Mouse (Mus musculus): ENCODE measurements at regions not wholly inside any gene's neighbourhood (a gene's known extent, or its start where the extent isn't known, plus 50 kb on each side); places are given as distances from the start of the nearest gene placed in this dataset.

- ATAC-seq (ENCODE audit: insufficient read depth), result no peak
- no peaks in the 10 kb centered on the region for H3K36me3 ChIP-seq (replicated peaks; ENCODE audit: control insufficient read depth, insufficient read depth, low read depth)
- TF ChIP-seq EP300 (IDR thresholded peaks at IDR 0.05; ENCODE audit: low read depth) (no peak), CTCF (IDR thresholded peaks at IDR 0.05; ENCODE audit: low read depth) (no peak)
- no peak overlapping the region for H3K27ac ChIP-seq
- H3K4me2 ChIP-seq (ENCODE audit: low read depth), result no peak overlapping the region
- 64% methylated on average over 6 of the region's 6 CpGs for WGBS (ENCODE audit: insufficient replicate concordance)
- H3K9me3 ChIP-seq (ENCODE audit: control insufficient read depth, low read length), result no peaks in the 10 kb centered on the region
- H3K4me3 ChIP-seq (ENCODE audit: insufficient read depth in 1 of 2, low read depth in 2 of 2, low read length in 2 of 2), result no peak overlapping the region
- H3K4me1 ChIP-seq (replicated peaks; ENCODE audit: control insufficient read depth in 2 of 2, insufficient read depth in 2 of 2, low read length in 1 of 2), result no peaks in the 10 kb centered on the region
- no peaks in the 10 kb centered on the region for H3K27me3 ChIP-seq (ENCODE audit: control insufficient read depth, insufficient read depth, low read length)
- no peak overlapping the region for H3K9ac ChIP-seq (replicated peaks)
- DNase-seq (ENCODE audit: low read depth in 3 of 3, low spot score in 3 of 3), result no peak
These were observed 65.6 kb downstream of the Tmem30b start for GRCm38 (mm10) chr12:73480610-73480971.

- Histone ChIP-seq H3K4me3 (ENCODE audit: insufficient read depth in 1 of 2, low read depth in 2 of 2, low read length in 2 of 2) (no peak overlapping the region), H3K27me3 (ENCODE audit: control insufficient read depth, insufficient read depth, low read length) (no peaks in the 10 kb centered on the region), H3K9ac (replicated peaks) (no peak overlapping the region), H3K36me3 (replicated peaks; ENCODE audit: control insufficient read depth, insufficient read depth, low read depth) (no peaks in the 10 kb centered on the region), H3K9me3 (ENCODE audit: control insufficient read depth, low read length) (no peaks in the 10 kb centered on the region), H3K4me1 (replicated peaks; ENCODE audit: control insufficient read depth in 2 of 2, insufficient read depth in 2 of 2, low read length in 1 of 2) (no peaks in the 10 kb centered on the region), H3K4me2 (ENCODE audit: low read depth) (no peak overlapping the region), H3K27ac (no peak overlapping the region)
- DNase-seq (ENCODE audit: low read depth in 3 of 3, low spot score in 3 of 3), result no peak
- WGBS (ENCODE audit: insufficient replicate concordance), result 70% methylated on average over 15 of the region's 15 CpGs
- ATAC-seq (ENCODE audit: insufficient read depth), result no peak
- TF ChIP-seq CTCF (IDR thresholded peaks at IDR 0.05; ENCODE audit: low read depth) (no peak), EP300 (IDR thresholded peaks at IDR 0.05; ENCODE audit: low read depth) (no peak)
These were observed 66.1 kb downstream of the Tmem30b start for GRCm38 (mm10) chr12:73479932-73480609.

- Histone ChIP-seq H3K27ac (no peak overlapping the region), H3K9ac (replicated peaks) (no peak overlapping the region), H3K27me3 (ENCODE audit: control insufficient read depth, insufficient read depth, low read length) (no peaks in the 10 kb centered on the region), H3K4me2 (ENCODE audit: low read depth) (no peak overlapping the region), H3K4me1 (replicated peaks; ENCODE audit: control insufficient read depth in 2 of 2, insufficient read depth in 2 of 2, low read length in 1 of 2) (no peaks in the 10 kb centered on the region), H3K4me3 (ENCODE audit: insufficient read depth in 1 of 2, low read depth in 2 of 2, low read length in 2 of 2) (no peak overlapping the region), H3K9me3 (ENCODE audit: control insufficient read depth, low read length) (no peaks in the 10 kb centered on the region), H3K36me3 (replicated peaks; ENCODE audit: control insufficient read depth, insufficient read depth, low read depth) (no peaks in the 10 kb centered on the region)
- DNase-seq (ENCODE audit: low read depth in 3 of 3, low spot score in 3 of 3) (no peak), ATAC-seq (ENCODE audit: insufficient read depth) (no peak)
- TF ChIP-seq CTCF (IDR thresholded peaks at IDR 0.05; ENCODE audit: low read depth) (no peak), EP300 (IDR thresholded peaks at IDR 0.05; ENCODE audit: low read depth) (no peak)
- 59% methylated on average over 4 of the region's 4 CpGs for WGBS (ENCODE audit: insufficient replicate concordance)
These were observed 67.6 kb downstream of the Tmem30b start for GRCm38 (mm10) chr12:73478641-73479040.

- no peaks in the 10 kb centered on the region for H3K36me3 ChIP-seq (replicated peaks; ENCODE audit: control insufficient read depth, insufficient read depth, low read depth)
- H3K4me2 ChIP-seq (ENCODE audit: low read depth), result no peak overlapping the region
- DNase-seq (ENCODE audit: low read depth in 3 of 3, low spot score in 3 of 3) (no peak), ATAC-seq (ENCODE audit: insufficient read depth) (no peak)
- H3K4me3 ChIP-seq (ENCODE audit: insufficient read depth in 1 of 2, low read depth in 2 of 2, low read length in 2 of 2), result no peak overlapping the region
- WGBS (ENCODE audit: insufficient replicate concordance), result 27% methylated on average over 7 of the region's 7 CpGs
- no peaks in the 10 kb centered on the region for H3K4me1 ChIP-seq (replicated peaks; ENCODE audit: control insufficient read depth in 2 of 2, insufficient read depth in 2 of 2, low read length in 1 of 2)
- no peaks in the 10 kb centered on the region for H3K27me3 ChIP-seq (ENCODE audit: control insufficient read depth, insufficient read depth, low read length)
- no peak overlapping the region for H3K9ac ChIP-seq (replicated peaks)
- H3K27ac ChIP-seq, result no peak overlapping the region
- no peaks in the 10 kb centered on the region for H3K9me3 ChIP-seq (ENCODE audit: control insufficient read depth, low read length)
- TF ChIP-seq CTCF (IDR thresholded peaks at IDR 0.05; ENCODE audit: low read depth), result no peak
- TF ChIP-seq EP300 (IDR thresholded peaks at IDR 0.05; ENCODE audit: low read depth), result no peak
These were observed 69.8 kb downstream of the Tmem30b start for GRCm38 (mm10) chr12:73476421-73476858.

- 35% methylated on average over 3 of the region's 3 CpGs for WGBS (ENCODE audit: insufficient replicate concordance)
- no peak overlapping the region for H3K4me3 ChIP-seq (ENCODE audit: insufficient read depth in 1 of 2, low read depth in 2 of 2, low read length in 2 of 2)
- no peak overlapping the region for H3K4me2 ChIP-seq (ENCODE audit: low read depth)
- DNase-seq (ENCODE audit: low read depth in 3 of 3, low spot score in 3 of 3) (no peak), ATAC-seq (ENCODE audit: insufficient read depth) (no peak)
- H3K36me3 ChIP-seq (replicated peaks; ENCODE audit: control insufficient read depth, insufficient read depth, low read depth), result no peaks in the 10 kb centered on the region
- H3K27me3 ChIP-seq (ENCODE audit: control insufficient read depth, insufficient read depth, low read length), result no peaks in the 10 kb centered on the region
- H3K9ac ChIP-seq (replicated peaks), result no peak overlapping the region
- no peaks in the 10 kb centered on the region for H3K9me3 ChIP-seq (ENCODE audit: control insufficient read depth, low read length)
- TF ChIP-seq EP300 (IDR thresholded peaks at IDR 0.05; ENCODE audit: low read depth), result no peak
- H3K4me1 ChIP-seq (replicated peaks; ENCODE audit: control insufficient read depth in 2 of 2, insufficient read depth in 2 of 2, low read length in 1 of 2), result no peaks in the 10 kb centered on the region
- H3K27ac ChIP-seq, result no peak overlapping the region
These were observed 70.4 kb downstream of the Tmem30b start for GRCm38 (mm10) chr12:73475774-73476173.
